Mouse (Mus musculus): Measurements from ENCODE around the gene Rrp8. TPM values are rescaled to one million over a fixed set of nuclear protein-coding genes. Genes with fewer than 3 reads are reported as not detected.
A peak's percentile ranks its signal among the peaks of the same experiment; 100 is the strongest.

Gene Rrp8
- 26.2 and 32.6 TPM in 2 replicates for polyA plus RNA-seq (2015; fragmentation: Nextera tagmentation; extraction: Ambion mirVana)

DNA sequence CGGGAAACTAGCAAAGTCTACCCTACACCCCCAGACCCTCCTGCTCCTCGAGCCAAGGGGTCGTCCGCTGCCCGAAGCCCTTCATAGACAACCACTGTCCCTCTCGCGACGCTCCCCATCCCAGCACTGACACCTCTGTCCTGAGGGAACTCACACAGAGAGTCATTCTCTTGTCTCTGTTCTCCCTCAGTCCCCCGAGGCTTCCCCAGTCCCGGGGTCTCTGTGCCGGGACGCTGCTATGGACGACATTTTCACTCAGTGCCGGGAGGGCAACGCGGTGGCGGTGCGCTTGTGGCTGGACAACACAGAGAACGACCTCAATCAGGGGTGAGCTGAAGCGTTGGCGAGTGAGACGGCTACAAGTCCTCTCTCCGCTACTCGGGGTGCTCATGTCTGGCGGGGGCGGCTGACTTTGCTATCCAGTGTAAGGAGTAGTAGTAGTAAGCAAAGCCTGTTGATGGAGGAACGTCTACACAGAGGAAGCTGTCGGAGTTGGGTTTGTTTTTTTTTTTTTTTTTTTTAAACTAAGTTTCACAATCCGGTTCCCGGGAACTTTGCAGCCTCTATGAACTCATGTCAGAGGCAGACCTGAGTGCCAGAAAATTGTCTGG lies at the start of gene Rrp8:
Rrp8 (minus strand) TSS at position 475 of the 611 bp plus-strand sequence.
- peak within 1 kb of the TSS; percentile 90 for H3K9ac ChIP-seq (ENCODE audit: low read depth, low read length)
- peaks cover 16% of the 10 kb centered on the region; the same call in 1 of the 2 replicates for H3K4me1 ChIP-seq (ENCODE audit: control insufficient read depth, insufficient read depth, low read length)
- under 1% methylated on average over 30 of the region's 30 CpGs for WGBS
- H3K9me3 ChIP-seq (ENCODE audit: control insufficient read depth, low read length) = no peaks in the 10 kb centered on the region
- peaks cover 16% of the 10 kb centered on the region for H3K36me3 ChIP-seq (ENCODE audit: control insufficient read depth, insufficient read depth, low read length)
- peak; percentile 41 for ATAC-seq
- peak within 1 kb of the TSS; percentile 84 for H3K4me3 ChIP-seq (ENCODE audit: low read length)
- peak within 1 kb of the TSS; percentile 67 for H3K4me2 ChIP-seq (ENCODE audit: low read depth, low read length)
- H3K27me3 ChIP-seq (replicated peaks; ENCODE audit: control insufficient read depth, insufficient read depth, low read length) = no peaks in the 10 kb centered on the region
- peak within 1 kb of the TSS; percentile 89 for H3K27ac ChIP-seq (ENCODE audit: low read length)

DNA sequence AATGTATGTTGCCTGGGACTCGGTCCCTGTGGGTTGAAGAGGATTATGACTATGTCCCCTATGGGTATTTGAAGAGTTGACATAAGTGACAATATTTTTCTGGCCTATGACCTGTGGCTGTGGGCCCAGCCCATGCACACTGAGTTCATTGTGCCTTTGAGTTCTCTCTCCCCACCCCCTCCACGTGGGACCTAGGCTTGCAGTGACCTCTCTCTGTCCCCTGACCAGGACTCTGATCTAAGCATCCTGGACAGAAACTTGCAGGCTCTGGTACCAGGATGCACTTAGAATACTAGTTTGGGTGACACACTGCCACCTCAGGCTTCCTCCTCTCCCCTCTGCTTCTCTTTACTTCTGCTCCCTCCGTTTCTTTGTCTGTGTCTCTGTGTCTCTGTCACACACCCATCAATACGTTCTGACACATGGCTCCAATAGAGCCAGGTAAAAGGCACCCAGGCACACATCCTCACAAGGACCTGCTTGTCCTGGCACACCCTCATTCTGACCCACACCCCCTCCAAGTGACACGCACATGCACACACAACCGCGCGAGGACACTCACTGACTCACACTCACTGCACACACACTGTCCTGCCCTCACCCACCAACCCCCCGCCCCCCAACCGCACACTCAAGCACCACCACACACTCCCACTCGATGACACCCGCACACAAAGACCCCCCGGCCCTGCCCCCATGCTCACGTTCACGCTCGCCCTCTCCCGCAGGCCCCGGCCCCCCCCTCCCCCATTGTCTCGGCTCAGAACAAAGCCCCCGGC lies 49.5 kb upstream of the Rrp8 start:
- H3K27ac ChIP-seq (ENCODE audit: low read length) = peak overlapping the region; percentile 78
- ATAC-seq = peak; percentile 60
- peak overlapping the region; percentile 72 for H3K4me3 ChIP-seq (ENCODE audit: low read length)
- no peaks in the 10 kb centered on the region; the same call in 1 of the 2 replicates for H3K27me3 ChIP-seq (replicated peaks; ENCODE audit: control insufficient read depth, insufficient read depth, low read length)
- H3K9ac ChIP-seq (ENCODE audit: low read depth, low read length) = peak overlapping the region; percentile 85
- peak overlapping the region; percentile 69 for H3K4me2 ChIP-seq (ENCODE audit: low read depth, low read length)
- H3K4me1 ChIP-seq (ENCODE audit: control insufficient read depth, insufficient read depth, low read length) = peaks cover 20% of the 10 kb centered on the region; the same call in 1 of the 2 replicates
- H3K36me3 ChIP-seq (ENCODE audit: control insufficient read depth, insufficient read depth, low read length) = no peaks in the 10 kb centered on the region
- H3K9me3 ChIP-seq (ENCODE audit: control insufficient read depth, low read length) = no peaks in the 10 kb centered on the region
- WGBS = 6% methylated on average over 19 of the region's 20 CpGs

DNA sequence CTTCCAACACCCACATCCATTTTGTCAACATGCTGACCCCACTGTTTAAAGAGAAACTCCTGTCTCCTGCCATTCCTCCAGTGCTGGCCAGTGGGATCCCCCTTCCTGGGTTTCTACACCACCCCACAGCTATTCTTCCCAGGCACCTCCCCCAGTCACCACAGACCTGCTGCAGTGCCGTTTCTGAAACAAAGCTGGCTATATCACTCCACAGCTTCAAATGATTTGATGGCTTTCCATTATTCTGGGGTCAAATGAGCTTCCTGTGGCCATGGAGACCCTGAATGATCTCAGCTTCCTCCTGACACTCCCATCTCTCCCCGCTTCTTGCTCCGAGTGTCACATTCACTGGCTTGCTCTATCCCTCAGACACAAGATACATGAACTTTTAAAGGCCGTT lies 47.4 kb upstream of the Rrp8 start:
- no peaks in the 10 kb centered on the region; the same call in 1 of the 2 replicates for H3K27me3 ChIP-seq (replicated peaks; ENCODE audit: control insufficient read depth, insufficient read depth, low read length)
- H3K36me3 ChIP-seq (ENCODE audit: control insufficient read depth, insufficient read depth, low read length) = no peaks in the 10 kb centered on the region
- no peak overlapping the region for H3K9ac ChIP-seq (ENCODE audit: low read depth, low read length)
- H3K4me3 ChIP-seq (ENCODE audit: low read length) = no peak overlapping the region
- H3K4me1 ChIP-seq (ENCODE audit: control insufficient read depth, insufficient read depth, low read length) = peaks cover 20% of the 10 kb centered on the region; the same call in 1 of the 2 replicates
- H3K27ac ChIP-seq (ENCODE audit: low read length) = no peak overlapping the region
- 33% methylated on average over 4 of the region's 4 CpGs for whole genome bisulfite sequencing
- no peak overlapping the region for H3K4me2 ChIP-seq (ENCODE audit: low read depth, low read length)
- no peaks in the 10 kb centered on the region for H3K9me3 ChIP-seq (ENCODE audit: control insufficient read depth, low read length)
- ATAC-seq = no peak

DNA sequence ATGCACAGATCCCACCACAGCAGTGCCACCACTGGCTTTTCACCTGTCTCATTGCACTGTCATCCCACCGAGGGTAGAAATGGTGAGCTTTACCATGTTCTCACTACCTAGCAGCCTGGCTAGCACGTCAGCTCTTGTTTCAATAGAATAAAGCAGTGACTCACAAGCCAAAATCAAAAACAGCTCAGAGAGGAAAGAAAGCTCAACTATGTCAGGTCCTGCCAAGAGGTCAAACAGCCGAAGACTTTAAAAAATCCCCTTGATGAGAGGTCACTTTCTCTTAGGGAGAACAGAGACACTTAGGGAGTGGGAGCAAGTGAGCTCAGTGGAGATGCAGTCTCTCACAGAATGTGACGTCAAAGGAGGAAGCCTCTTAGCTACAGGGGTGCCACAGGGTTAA lies 46.7 kb upstream of the Rrp8 start:
- Histone ChIP-seq H3K9me3 (ENCODE audit: control insufficient read depth, low read length) (no peaks in the 10 kb centered on the region), H3K4me1 (ENCODE audit: control insufficient read depth, insufficient read depth, low read length) (peaks cover 27% of the 10 kb centered on the region), H3K9ac (ENCODE audit: low read depth, low read length) (no peak overlapping the region), H3K4me2 (ENCODE audit: low read depth, low read length) (no peak overlapping the region), H3K36me3 (ENCODE audit: control insufficient read depth, insufficient read depth, low read length) (no peaks in the 10 kb centered on the region), H3K4me3 (ENCODE audit: low read length) (no peak overlapping the region), H3K27me3 (replicated peaks; ENCODE audit: control insufficient read depth, insufficient read depth, low read length) (no peaks in the 10 kb centered on the region; the same call in 1 of the 2 replicates), H3K27ac (ENCODE audit: low read length) (no peak overlapping the region)
- WGBS = 46% methylated on average over 4 of the region's 4 CpGs
- ATAC-seq = no peak

DNA sequence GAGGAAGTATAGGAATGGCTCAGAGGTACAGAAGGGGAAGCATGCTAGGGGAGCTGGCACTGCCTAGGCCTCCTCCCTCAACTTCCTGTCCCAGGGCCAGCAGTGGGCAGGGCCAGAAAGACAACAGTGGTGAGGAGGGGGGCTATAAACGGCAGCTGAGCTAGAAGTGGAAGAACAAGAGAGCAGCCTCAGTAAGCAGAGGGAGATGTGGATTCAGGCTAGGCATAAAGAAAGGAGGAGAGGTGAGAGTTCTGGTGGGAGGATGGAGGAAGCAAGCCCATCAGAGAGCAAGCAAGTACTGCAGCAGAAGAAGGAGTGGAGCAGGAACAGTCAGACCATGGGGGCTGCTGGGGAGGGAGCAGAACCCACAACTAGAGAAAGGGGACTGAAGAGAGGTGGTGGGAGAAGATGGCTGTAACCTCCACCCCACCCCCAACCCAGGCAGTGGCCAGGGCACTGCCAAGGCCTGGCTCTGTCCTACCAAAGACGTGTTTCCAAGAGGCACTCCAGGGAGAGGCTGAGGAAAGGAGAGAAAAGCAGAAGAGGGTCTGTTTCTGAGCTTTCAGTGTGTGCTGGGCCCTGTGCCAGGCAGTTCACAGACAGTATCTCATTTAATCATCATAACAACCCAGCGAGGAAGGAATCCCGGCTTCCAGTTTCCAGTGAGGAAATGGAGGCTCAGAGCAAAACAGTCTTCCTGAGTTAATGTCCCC lies 41.5 kb upstream of the Rrp8 start:
- peak; percentile 87 for ATAC-seq
- H3K27me3 ChIP-seq (replicated peaks; ENCODE audit: control insufficient read depth, insufficient read depth, low read length) = no peaks in the 10 kb centered on the region
- H3K9me3 ChIP-seq (ENCODE audit: control insufficient read depth, low read length) = no peaks in the 10 kb centered on the region
- no peaks in the 10 kb centered on the region for H3K36me3 ChIP-seq (ENCODE audit: control insufficient read depth, insufficient read depth, low read length)
- H3K4me1 ChIP-seq (ENCODE audit: control insufficient read depth, insufficient read depth, low read length) = peaks cover 21% of the 10 kb centered on the region
- WGBS = 24% methylated on average over 4 of the region's 4 CpGs
- peak overlapping the region; percentile 5; the same call in 1 of the 2 replicates for H3K4me3 ChIP-seq (ENCODE audit: low read length)
- peak overlapping the region; percentile 91 for H3K27ac ChIP-seq (ENCODE audit: low read length)
- H3K4me2 ChIP-seq (ENCODE audit: low read depth, low read length) = peak overlapping the region; percentile 48
- peak overlapping the region; percentile 52 for H3K9ac ChIP-seq (ENCODE audit: low read depth, low read length)

DNA sequence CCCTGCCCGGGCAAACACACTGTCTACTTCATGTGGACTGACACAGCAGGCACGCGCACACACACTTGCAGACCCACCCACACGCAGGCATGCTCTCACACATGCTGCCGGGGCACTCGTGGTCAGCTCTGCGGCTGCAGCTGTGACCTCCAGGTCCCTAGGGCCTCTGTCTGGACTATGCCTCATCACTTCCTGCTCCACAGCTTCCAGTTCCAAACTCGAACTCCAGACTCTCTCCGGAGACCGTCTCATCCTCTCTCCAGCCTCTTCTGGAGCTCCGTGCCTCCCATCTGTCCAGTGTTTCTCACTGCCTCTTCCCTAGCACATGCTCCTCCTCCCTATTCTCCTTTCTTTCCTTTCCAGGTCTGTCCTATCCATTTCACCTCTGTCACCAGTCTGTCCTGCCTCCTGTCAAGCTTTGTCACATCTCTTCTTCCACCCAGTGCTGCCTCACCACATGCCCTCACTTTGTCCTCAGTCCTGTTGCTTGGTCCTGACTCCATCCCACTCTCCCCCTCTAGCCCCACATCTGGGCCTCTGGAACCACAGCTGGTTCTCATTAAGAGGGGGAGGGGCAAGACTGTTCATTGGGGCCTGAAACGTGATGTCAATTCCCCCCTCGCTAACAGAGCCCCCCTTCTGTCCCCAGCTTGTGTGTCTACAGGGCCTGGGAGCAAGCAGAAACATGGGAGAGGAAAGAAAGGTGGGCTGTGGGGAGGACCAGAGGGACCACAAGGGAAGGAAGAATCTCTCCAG lies 40.8 kb upstream of the Rrp8 start:
- Histone ChIP-seq H3K9ac (ENCODE audit: low read depth, low read length) (peak overlapping the region; percentile 52), H3K27ac (ENCODE audit: low read length) (peak overlapping the region; percentile 91), H3K4me1 (ENCODE audit: control insufficient read depth, insufficient read depth, low read length) (peaks cover 20% of the 10 kb centered on the region), H3K4me2 (ENCODE audit: low read depth, low read length) (peak overlapping the region; percentile 48), H3K27me3 (replicated peaks; ENCODE audit: control insufficient read depth, insufficient read depth, low read length) (no peaks in the 10 kb centered on the region), H3K36me3 (ENCODE audit: control insufficient read depth, insufficient read depth, low read length) (no peaks in the 10 kb centered on the region), H3K4me3 (ENCODE audit: low read length) (peak overlapping the region; percentile 33), H3K9me3 (ENCODE audit: control insufficient read depth, low read length) (no peaks in the 10 kb centered on the region)
- peak; percentile 79 for ATAC-seq
- WGBS = 34% methylated on average over 13 of the region's 13 CpGs

DNA sequence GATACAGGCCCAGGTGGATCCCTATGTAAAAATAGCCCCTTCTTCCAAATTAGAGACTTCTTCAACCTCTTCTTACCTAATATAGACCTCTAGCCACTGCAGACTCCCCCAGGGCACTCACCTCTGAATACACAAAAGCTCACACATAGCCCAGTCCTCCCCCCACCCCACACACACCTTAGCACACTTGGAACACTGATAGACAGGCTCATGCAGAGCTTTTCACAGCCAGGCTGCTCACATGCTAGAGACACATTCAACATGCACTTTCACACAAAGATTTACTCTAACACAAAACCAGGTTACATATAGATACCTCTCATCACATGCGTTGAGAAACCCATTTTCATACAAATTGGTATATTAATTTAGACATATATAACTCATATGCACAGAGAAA lies 40.1 kb upstream of the Rrp8 start:
- H3K4me3 ChIP-seq (ENCODE audit: low read length) = no peak overlapping the region
- no peaks in the 10 kb centered on the region for H3K27me3 ChIP-seq (replicated peaks; ENCODE audit: control insufficient read depth, insufficient read depth, low read length)
- peaks cover 20% of the 10 kb centered on the region for H3K4me1 ChIP-seq (ENCODE audit: control insufficient read depth, insufficient read depth, low read length)
- H3K36me3 ChIP-seq (ENCODE audit: control insufficient read depth, insufficient read depth, low read length) = no peaks in the 10 kb centered on the region
- H3K9me3 ChIP-seq (ENCODE audit: control insufficient read depth, low read length) = no peaks in the 10 kb centered on the region
- peak overlapping the region; percentile 91 for H3K27ac ChIP-seq (ENCODE audit: low read length)
- 91% methylated on average over 1 of the region's 1 CpGs for WGBS
- ATAC-seq = no peak
- no peak overlapping the region for H3K9ac ChIP-seq (ENCODE audit: low read depth, low read length)
- peak overlapping the region; percentile 48; the same call in 1 of the 2 replicates for H3K4me2 ChIP-seq (ENCODE audit: low read depth, low read length)

DNA sequence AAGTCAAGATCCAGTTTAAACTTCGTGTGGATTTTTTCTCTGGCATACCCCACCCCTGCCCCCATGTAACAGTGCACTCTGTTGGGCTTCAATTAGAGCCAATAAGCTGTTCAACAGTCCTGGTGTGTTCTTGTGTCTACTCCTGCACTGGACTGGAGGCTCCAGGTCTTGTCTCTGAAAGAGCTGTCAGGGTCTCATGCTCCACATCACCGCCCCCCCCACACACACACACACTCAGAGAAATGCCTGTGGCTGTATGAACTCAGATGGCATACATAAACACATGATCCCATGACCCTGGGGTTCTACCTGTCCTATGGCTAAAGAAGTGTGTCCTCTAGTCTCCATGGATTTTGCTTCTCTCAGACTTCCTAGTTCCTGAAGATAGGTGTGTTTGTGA lies 38.8 kb upstream of the Rrp8 start:
- Histone ChIP-seq H3K4me2 (ENCODE audit: low read depth, low read length) (no peak overlapping the region), H3K27me3 (replicated peaks; ENCODE audit: control insufficient read depth, insufficient read depth, low read length) (no peaks in the 10 kb centered on the region), H3K4me1 (ENCODE audit: control insufficient read depth, insufficient read depth, low read length) (peaks cover 20% of the 10 kb centered on the region), H3K27ac (ENCODE audit: low read length) (no peak overlapping the region), H3K9ac (ENCODE audit: low read depth, low read length) (no peak overlapping the region), H3K4me3 (ENCODE audit: low read length) (no peak overlapping the region), H3K9me3 (ENCODE audit: control insufficient read depth, low read length) (no peaks in the 10 kb centered on the region), H3K36me3 (ENCODE audit: control insufficient read depth, insufficient read depth, low read length) (no peaks in the 10 kb centered on the region; the same call in 1 of the 2 replicates)
- ATAC-seq = no peak
- WGBS = 80% methylated on average over 2 of the region's 2 CpGs
